Mouse (Mus musculus) lung, postnatal 10 days (tissue): Measurements from ENCODE around the gene Tmem151b.

ENCODE experiments used
- DNase-seq: peaks from one replicate; pipeline ENCODE4 v3.0.0; 2021

Gene Tmem151b

GRCm38 (mm10) chr17:45563216-45563615 lies 13.7 kb upstream of the Tmem151b start:
- no peak for DNase-seq

- no peak for DNase-seq
These were observed 10.5 kb upstream of the Tmem151b start for GRCm38 (mm10) chr17:45559732-45560525.

GRCm38 (mm10) chr17:45557998-45558862 lies 8.8 kb upstream of the Tmem151b start:
- no peak for DNase-seq

- DNase-seq: no peak
These were observed 7.9 kb upstream of the Tmem151b start for GRCm38 (mm10) chr17:45557246-45557824.

- no peak for DNase-seq
These were observed 7.2 kb upstream of the Tmem151b start for GRCm38 (mm10) chr17:45556514-45557245.

- DNase-seq: no peak
These were observed 6.6 kb upstream of the Tmem151b start for GRCm38 (mm10) chr17:45556107-45556489.

GRCm38 (mm10) chr17:45555452-45556106 lies 6.1 kb upstream of the Tmem151b start, which contains the start of gene Nfkbie:
Gene Nfkbie, plus strand, starts transcription at chr17:45555703.
- DNase-seq: peak; percentile 97

- DNase-seq: no peak
These were observed 4.9 kb upstream of the Tmem151b start for GRCm38 (mm10) chr17:45554420-45554819.

- no peak for DNase-seq
These were observed 3.6 kb upstream of the Tmem151b start for GRCm38 (mm10) chr17:45553065-45553464.

- peak; percentile 83 for DNase-seq
These were observed 2.5 kb upstream of the Tmem151b start for GRCm38 (mm10) chr17:45551816-45552451.

GRCm38 (mm10) chr17:45551249-45551796 lies 1.8 kb upstream of the Tmem151b start:
- no peak for DNase-seq

- DNase-seq: no peak
These were observed 776 bp upstream of the Tmem151b start for GRCm38 (mm10) chr17:45550253-45550652.

GRCm38 (mm10) chr17:45548541-45549512 lies 650 bp downstream of the Tmem151b start:
- peak; percentile 8 for DNase-seq

- no peak for DNase-seq
These were observed 1.9 kb downstream of the Tmem151b start for GRCm38 (mm10) chr17:45547461-45548190.

GRCm38 (mm10) chr17:45546941-45547340 lies 2.5 kb downstream of the Tmem151b start:
- DNase-seq: no peak

- no peak for DNase-seq
These were observed 4.1 kb downstream of the Tmem151b start for GRCm38 (mm10) chr17:45545278-45545961.

GRCm38 (mm10) chr17:45544873-45545277 lies 4.6 kb downstream of the Tmem151b start:
- no peak for DNase-seq

GRCm38 (mm10) chr17:45544001-45544872 lies 5.2 kb downstream of the Tmem151b start:
- no peak for DNase-seq
